Mouse (Mus musculus) gastrocnemius, postnatal 4 days (tissue): Measurements from ENCODE around the gene Hoxd8. TPM values are rescaled to one million over a fixed set of nuclear protein-coding genes. Genes with fewer than 3 reads are reported as not detected.

Experiments
- DNase-seq, 2 experiments: peaks; one replicate each; pipeline ENCODE4 v3.0.0; 2021 to 2022; ENCODE audit warnings: low spot score in 2 of 2, mixed read lengths in 2 of 2
- total RNA-seq, 2 experiments: library from RNA; stranded (reverse); gene quantifications; 2 replicates each; pipeline ENCODE4 v1.2.3; 2021

The Hoxd8 gene
- total RNA-seq, 2 experiments from 2014 or later: 35.9 to 41.6 TPM

DNA sequence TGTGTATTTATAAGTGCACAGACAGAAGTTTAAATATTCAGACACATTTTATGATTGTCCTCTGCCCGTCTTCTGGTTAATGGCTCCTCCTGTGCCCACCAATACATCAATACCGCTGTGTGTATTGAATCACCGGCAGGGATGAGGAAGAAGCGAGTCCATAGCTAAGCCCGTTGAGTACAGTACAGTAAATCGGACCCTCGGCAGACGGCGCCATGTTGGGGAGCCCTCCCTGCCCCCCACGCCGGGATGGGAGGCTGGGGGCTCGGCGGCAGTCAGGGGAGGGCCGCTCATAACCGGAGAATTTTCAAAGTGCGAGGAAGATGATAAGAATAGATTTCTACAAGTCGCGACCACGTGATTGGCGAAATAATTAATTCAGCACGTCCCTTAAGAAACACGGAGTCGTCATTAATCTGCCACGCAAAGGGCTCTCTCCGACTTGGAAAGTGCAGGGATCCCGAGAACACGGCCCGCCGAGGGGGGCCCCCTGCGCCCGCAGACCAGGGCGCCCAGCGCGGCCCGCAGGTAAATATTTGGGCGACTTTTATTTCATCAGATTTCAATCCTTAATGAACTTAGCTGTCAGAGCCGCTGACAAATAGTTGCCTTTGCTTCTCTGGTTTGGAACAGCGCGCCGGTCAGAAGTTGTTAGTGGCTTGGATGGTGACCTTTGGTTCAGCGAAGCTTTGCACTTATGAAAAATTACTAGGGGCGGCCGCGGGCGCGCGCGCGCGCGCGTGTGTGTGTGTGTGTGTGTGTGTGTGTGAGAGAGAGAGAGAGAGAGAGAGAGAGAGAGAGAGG, 28.3 kb downstream of the Hoxd8 start:
- no peak for DNase-seq

DNA sequence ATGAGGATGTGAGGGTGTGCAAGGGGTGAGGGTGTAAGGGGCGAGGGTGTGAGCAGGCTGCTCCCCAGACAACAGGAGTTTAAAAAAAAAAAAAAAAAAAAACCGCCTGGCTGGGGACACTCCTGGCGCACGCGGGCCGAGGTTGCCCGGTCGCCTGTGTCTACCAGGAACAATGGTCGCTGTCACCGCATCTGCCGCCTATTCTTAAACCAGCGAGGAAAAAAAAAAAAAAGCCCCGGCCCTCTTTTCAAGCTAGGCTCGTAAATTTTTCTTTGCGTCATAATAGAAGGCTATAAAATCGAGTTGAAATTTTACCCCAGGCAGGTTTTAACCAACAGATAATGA, 28.9 kb downstream of the Hoxd8 start:
- DNase-seq: no peak

DNA sequence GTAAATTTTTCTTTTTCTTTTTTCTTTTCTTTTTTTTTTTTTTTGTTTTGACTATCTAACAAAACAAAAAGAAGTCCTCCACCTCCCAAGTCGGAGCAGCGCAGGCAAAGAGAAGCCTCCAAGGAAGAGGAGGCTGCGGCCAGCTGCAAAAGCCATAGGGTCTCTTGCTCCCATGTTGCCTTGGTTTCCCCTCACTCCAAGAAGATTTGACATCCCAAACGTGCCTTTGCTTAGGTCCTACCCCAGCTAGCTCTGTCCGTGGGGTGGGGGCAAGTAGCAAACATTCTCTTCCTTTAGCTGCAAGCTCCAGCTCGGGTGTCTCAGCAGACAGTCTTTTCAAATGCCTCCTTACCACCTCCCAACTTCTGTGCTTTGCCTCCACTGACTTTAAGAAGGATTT, 29.4 kb downstream of the Hoxd8 start:
- DNase-seq: no peak

DNA sequence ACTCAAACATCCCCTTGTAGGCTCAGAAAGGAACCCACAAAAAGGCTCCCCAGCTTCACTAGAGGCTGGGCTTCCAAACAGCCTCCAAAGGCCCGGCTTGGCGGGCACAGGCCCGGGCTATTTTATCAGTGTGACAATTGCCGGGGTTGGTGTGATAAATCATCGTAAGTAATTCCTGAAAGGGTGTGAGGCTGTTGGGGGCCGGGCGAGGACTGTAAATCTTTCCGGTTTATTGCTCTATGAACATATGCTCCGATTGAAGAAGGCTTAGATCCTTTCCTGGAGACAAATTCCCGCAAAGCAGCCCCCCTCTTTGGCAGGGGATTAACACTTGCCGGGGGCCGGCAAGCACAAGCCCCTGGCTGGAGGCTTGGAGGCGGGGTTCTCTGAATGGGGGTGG, 30.0 kb downstream of the Hoxd8 start:
- DNase-seq: no peak

DNA sequence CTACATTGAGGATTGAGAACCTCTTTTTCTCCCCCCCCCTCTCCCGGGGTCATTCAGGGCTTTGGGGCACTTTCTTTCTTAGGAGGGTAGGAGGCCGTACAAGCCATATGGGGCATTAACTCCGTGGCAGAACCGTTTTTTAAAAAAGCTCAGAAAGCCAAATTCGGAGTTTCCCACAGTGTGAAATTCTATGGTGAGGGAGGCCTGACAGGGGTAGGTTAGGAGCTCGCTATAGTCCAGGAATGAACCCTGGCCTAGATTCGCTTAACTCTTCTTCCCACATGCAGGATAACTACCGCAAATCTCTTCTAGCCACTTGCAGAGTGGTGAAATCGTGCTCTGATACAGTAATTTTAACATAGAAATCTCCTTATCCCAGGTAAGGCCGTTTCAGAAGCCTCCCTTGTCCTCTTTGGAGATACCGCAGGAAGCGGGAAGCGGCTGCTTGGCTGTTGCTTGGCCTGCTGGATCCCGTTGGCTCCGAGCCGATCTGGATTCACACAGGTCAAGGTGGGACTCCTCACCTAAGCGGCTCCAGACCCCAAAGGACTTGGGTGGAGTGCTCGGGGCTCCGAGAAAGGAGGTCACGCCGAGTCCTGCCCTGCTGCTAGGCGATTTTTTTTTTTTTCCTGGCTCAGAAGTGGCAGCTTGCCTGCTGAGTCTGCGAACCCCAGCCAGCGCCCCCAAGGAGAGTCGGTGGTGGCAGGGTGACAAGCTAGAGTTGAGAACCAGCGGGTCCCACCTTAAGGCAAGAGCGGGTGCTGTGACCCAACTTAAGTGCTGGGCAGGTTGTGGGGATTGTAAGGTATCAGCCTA, 30.8 kb downstream of the Hoxd8 start:
- DNase-seq: no peak

DNA sequence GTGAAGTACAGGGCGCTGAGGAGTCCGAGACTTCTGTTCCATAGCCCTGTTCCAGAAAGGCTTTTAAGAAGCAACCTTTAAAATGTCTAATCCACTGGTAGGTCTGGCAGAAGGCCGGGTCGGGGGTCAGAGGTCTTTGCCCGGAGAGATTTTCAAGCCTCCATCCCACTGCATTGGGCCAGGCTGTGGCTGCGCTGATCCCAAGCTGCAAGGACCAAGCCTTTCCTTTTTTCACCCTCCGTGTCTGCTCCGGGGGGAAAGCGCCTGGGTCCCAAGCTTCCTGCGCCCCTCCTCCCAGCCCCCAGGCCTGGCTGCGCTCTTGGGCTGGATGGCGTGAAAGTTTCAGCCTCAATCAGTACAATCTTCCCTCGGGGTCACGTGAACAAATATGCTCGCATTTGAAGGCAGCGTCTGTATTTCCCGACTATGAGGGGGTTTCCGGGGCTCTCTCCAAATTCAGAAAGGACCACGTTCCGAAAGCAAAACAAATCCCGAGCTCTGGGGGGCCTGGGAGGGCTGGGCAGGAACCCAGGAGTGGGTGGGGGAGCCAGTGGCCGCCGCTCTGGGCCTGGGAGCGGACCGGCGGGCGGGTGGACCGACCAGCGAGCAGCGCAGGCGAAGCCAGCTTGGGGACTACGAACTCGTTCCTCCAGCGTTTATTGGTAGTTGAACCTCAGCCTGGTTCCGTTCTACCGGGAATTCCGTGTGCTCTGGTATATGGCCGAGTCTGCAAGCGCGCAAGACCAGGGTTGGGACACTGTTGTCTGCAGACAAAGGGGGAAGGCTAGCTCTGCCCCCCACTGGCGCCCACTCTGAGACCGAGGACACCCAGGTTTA, 31.7 kb downstream of the Hoxd8 start:
- DNase-seq: no peak

DNA sequence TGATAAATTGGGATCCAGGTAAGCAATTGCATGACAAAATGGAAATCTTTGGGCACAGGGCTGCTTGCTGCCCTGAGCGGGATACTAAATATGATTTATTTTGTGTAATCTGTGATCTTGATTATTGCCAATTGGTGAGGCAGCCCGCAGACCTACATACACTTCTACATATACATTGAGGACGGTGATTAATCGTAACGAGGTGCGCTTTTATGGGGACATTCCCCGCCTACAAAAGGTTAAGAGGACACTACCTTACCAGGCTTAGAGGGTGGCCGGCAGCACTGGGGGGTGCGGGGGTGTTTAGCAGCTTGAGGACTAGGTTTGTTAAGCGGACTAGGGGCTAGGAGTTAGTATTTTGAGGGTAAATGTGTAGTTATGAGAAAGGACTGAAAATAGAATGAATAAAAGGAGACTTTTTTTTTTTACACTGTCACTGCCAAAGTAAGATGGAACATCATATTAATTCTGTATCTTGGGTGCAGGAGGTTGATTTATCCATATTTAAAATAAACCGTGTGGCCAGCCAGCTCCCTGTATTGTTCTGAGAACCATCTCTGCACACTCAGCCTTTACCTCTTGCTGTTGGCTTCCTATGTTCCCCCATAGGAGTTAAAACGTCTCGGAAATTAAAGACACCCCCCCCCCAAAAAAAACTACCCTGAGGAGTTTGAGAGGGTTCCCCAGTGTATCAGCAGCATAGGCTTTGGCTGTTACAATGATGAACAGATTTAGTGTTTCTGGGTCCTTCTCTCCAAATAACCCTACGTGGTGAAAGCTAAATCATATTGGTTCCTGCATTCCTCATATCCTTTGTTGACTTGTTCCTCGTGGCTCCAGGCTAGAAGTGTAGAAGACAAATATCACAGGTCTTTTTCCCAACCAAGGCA, 32.5 kb downstream of the Hoxd8 start:
- DNase-seq: no peak

DNA sequence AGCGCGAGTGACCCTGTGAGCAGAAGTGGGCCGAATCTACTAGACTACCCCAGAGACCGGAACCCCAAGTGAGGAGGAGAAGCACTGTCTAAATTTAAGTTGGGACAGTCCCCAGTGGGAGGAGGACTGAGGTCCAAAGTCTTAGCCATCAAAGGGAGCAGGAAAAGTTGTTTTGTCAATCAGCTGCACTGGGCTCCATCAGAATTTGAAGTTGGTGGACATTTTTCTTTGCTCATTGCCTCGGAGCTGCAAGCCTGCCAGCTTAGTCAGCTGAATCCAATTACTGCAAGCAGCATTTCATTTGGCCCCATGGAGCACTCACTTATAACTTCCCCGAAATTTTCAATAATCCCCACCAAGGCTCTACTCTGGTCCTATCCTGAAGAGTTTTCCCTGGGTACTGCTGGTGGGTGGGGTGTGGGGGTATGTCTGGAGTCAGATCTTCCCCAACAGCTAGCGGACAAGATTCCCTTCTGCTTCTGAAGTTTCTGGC, 33.2 kb downstream of the Hoxd8 start:
- DNase-seq: no peak

DNA sequence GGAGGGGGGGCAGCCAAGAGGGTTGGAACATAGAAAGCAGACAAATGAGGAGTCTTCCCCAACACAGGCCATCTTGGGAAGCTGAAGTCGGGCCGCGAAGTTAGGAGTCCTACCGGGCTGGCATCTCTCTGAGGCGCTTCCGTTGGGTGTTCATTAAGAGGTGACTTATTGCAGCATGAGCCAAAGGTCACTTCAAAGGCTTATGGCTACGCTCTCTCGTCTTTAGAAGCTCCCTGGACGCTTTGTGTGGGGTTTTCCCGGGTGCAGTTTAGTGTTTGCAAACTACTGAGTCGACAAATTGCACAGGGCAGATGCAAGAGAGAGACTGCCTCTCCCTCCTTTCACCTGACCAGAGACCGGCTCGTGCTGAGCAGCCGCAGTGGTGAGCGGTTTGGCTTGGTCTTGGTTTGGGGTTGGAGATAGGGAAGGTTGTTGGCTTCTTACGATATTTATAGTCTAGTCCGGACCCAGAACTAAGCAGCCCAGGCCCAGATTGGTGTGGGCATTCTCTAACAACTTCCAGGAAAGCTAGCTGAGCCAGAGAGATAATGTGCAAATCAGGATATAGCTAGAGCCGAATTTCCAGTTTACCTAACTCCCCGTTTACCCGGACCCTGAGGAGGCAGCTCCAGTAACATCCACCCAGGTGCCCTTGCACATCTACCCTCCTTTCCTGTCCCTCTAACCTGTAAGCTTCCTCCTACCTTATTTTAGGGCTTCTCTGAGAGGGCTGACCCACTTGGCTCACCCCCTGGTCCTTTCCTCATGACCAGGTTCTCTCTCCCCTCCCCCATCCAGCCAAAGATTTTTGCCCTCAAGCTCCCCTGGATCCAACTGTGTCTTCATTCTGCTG, 34.4 kb downstream of the Hoxd8 start:
- no peak for DNase-seq

DNA sequence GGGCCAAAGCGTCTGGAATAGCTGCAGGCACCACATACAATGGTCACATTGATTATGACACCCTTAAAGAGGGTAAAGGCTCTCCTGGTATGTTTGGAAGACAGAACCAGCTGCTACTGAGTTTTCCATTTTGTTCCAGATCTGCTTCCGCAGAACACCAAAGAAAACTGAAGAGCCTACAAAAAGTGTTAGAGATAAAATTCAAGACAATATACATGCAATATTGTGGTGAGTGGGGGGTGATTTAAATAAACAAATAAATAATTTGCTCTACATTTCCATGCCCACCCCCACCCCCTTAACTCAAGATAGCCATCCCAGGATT, 35.0 kb downstream of the Hoxd8 start:
- no peak for DNase-seq

DNA sequence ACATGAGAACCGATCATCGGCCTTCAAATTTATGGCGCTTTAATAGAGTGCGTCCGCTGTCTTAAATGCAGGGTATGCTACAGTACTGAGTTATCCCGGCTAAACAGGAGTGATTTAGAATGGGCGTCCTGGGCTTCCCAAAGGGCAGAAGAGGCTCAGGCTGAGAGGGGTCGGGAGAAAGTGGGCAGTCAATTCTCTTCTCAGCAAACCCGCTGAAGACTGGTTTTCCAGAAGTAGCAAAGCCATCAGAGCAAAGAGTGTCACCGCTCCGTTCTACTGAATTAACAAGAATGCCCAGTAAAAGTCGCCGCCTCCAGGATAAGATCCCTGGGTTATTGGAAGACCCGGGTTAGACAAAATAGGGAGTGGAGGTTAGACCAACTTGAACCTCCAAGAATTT, 35.5 kb downstream of the Hoxd8 start:
- DNase-seq: no peak

DNA sequence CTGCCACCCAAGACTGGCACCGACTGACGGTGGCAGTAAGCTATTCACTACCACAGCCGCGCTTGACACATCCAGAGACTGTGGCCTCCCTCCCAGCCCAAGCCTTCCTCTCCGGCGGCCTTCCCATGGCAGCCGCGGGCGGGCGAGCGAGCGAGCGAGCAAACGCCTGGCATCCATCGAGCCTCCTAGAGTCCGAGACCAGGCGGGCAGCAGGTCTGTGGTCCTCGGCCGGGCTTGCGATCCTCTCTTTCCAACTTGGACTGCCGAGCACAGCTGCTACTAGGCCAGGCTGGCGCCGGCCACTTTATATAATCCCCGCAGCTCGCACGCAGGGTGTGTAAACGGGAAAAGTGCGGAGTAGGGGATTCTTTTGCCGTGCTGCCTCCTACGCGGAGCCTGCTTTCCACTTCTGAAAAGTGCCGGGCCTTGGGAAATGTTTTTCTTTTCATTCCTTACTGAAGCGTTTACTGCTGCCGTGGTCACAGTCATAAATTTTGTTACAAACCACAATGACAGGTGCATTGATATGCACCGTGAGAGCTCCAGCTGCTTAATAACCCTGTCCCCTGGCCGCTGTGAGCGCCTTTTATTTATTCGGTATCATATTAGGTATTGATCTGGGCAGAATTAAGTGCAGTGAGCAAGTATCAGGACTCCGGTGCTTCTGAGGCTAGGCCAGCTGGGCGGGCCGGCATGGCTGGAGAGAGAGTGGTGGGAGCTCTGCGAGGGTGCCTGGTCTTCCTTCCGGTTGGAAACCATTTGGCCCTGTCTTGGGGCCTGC, 36.1 kb downstream of the Hoxd8 start:
- DNase-seq: peak in 1 of 2 experiments; percentile 22

DNA sequence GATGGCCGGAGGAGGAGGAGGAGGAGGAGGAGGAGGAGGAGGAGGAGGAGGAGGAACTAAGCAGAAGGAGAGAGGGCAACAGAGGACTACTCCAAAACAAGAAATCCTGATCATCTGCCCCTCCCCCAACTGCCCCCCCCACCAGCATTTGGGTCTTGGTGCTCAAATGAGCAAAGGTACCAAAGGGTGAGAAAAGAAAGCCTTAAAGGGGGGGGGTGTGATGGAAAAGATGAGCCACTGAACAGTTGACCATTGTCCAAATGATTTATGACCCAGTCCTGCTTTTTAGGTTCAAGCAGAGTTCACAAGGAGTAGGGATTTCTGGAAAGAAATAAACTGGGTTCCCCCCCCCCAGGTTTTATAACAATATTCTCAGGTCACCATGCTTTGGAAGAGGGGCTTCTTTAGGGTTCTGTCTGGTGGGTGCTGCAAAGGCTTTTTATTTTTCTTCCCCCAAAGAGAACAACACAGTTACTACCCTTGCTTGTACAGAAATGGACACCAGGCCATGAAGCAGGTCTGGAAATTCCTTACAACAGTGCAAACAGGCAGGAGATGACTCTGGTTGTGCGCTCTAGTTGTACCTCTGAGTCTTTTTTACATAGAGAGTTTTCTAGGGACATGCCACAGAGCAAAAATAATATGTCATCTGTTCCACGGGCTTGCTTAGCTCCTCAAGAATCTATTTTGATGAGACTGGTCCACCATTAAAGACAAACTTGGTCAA, 37.0 kb downstream of the Hoxd8 start:
- DNase-seq: no peak

DNA sequence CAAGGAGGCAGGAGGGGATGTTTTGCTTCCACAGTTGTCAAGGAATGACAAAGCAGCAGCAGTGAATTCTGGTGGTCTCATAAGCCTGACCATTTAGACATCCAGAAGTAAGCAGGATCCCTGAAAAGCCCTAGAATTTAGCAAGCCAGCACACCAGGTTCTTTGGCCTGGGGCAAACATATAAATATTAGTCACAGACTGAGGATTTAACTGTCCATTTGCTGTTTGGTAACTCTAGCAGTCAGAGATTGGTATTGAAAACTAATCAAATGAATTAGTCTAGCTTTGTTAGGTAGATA, 37.5 kb downstream of the Hoxd8 start:
- no peak for DNase-seq

DNA sequence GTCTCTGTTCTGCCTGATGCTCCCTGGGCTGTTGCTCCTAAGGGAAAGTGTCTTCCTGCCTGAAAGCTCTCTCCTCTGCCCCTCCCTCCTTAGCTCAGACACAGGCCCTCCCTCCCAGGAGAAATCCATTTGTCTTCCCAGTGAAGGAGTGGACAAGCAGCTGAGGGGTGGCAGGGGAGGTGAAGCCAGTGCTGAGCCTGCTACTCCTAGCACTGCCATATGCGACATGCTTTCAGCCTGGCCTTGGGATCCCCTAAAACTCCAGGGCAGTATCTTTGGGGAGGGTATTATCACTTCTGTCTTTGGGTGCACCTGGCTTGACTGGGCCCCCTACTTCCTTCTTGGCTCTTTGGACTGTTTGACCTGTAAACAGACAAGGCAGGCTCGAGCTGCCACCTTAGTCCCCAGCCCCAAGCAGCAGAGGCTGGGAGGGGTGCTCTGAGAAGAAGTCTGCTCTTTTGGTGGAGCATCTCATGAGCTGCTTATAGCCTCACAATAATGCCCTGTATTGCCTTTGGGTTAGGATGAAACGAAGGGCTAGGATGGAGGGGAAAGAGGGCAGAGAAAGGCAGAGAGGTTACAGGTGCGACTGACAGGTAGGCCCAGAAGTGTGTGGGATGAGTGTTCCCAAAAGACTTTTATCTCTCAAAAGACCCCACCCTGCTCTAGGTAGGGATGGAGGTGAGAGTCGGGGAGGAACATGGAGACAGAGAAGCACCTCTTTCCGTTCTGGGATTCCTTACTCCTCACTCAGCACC, 41.3 kb downstream of the Hoxd8 start:
- peak in 1 of 2 experiments; percentile 9 for DNase-seq

DNA sequence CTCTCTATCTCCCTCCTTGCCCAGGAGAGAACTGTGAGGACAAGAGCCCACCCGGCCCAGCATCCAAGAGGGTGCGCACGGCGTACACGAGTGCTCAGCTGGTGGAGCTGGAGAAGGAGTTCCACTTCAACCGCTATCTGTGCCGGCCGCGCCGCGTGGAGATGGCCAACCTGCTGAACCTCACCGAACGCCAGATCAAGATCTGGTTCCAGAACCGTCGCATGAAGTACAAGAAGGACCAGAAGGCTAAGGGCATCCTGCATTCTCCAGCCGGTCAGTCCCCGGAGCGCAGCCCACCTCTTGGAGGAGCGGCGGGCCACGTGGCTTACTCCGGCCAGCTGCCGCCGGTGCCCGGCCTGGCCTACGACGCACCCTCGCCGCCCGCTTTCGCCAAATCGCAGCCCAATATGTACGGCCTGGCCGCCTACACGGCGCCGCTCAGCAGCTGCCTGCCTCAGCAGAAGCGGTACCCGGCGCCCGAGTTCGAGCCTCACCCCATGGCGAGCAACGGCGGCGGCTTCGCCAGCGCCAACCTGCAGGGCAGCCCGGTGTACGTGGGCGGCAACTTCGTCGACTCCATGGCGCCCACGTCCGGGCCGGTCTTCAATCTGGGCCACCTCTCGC, 42.0 kb downstream of the Hoxd8 start:
- peak in 1 of 2 experiments; percentile 9 for DNase-seq

DNA sequence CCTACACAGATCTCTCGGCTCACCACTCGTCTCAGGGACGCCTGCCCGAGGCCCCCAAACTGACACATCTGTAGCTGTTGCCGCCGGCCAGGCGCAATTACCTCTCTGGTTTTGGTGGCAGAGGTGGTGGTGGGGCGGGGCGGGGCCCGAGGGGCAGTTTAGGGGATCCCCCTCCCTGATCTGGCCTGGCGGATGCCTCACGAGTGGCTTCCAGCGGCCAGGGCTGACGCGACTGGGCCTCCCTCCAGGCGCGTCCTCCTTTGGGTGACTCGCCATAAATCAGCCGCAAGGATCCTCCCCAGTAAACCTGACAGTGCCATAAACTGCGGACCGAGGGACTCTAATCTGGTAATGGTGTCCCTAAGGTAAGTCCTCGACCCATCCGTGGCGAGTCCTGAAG, 42.6 kb downstream of the Hoxd8 start:
- DNase-seq: no peak
